Mouse (Mus musculus) large intestine, adult 2 months (tissue): ENCODE results near the gene Smc3. TPM values are rescaled to one million over a fixed set of nuclear protein-coding genes. Genes with fewer than 3 reads are reported as not detected.

Experiments used
- DNase-seq: peaks from one replicate; pipeline ENCODE4 v3.0.0-alpha.2; 2012; ENCODE audit warnings: low read depth, low spot score
- WGBS: fragments of 180-500 bp; shearing (Covaris S2); methylation state at CpG from one replicate; pipeline ENCODE4 v1.1.7; 2018; 5-methylcytosine and 5-hydroxymethylcytosine counted together
- polyA plus RNA-seq: library from polyadenylated mRNA; depleted of rRNA; stranded (reverse); fragments of >200 nt; gene quantifications from 2 replicates; pipeline ENCODE4 v1.2.3, GENCODE M21; 2012; rRNA removed

Smc3 gene
- polyA plus RNA-seq, 1 experiment, result 3.4 TPM

- 76% methylated on average over 7 of the region's 7 CpGs for WGBS
- DNase-seq, result no peak
Observed at GRCm38 (mm10) chr19:53679981-53680380, 79.8 kb downstream of the Smc3 start.

- WGBS, result 43% methylated on average over 8 of the region's 8 CpGs
- DNase-seq, result no peak
Observed at GRCm38 (mm10) chr19:53682427-53682826, 82.2 kb downstream of the Smc3 start.

DNA sequence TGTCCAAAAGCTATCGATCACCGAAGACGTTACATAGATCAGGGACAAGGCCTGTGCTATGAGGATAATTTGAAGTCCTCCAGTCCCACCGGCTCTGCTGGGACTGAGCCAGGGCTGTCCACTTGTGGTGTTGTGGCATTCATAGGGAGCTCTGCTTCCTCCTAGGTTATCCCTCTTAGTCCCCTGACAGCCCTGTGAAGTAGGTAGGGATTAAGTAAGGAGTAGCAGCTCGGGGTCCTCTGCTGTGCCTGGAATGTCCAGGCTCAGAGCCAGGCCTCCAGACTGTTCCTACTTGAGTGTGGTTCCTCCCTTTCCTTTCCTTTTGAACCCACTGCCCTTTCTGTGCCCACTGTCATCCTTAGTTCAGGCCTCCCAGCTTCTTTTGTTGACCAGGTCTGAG is 87.4 kb downstream of the Smc3 start:
- WGBS, result 87% methylated on average over 5 of the region's 5 CpGs
- DNase-seq, result no peak

DNA sequence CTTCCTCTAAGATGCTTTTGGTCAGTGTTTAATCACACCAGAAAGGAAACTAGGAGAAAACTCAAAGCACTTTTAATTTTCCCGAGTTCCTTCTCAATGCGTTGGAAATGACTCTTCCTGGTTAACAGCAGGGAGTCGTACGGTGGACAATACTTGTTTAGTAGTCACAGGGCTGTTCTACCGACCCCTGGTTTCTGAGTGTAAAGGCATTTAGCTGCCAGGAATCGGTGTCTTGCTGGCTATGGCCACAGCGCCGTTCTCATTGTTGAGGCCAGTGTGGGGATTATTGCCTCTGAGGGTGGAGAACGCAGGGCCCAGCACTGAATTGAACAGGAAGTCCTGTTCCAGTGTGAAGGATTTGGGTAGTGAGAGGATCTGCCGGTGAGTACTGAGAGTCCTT is 90.6 kb downstream of the Smc3 start:
- WGBS, result 80% methylated on average over 10 of the region's 10 CpGs
- no peak for DNase-seq

- no peak for DNase-seq
- WGBS, result 19% methylated on average over 1 of the region's 1 CpGs
Observed at GRCm38 (mm10) chr19:53694020-53694419, 93.8 kb downstream of the Smc3 start.

Other genes with a start within 250 kb of the Smc3 start
- not detected in 2 replicates for gene Gm10197, start 228.6 kb upstream of the Smc3 start, polyA plus RNA-seq
- 7.3 and 7.4 TPM in 2 replicates for gene Smndc1, start 209.8 kb upstream of the Smc3 start, polyA plus RNA-seq
- 7.1 and 10.9 TPM in 2 replicates for gene Dusp5, start 71.3 kb upstream of the Smc3 start, polyA plus RNA-seq
- 104 and 109 TPM in 2 replicates for gene Nutf2-ps1, start 11.3 kb upstream of the Smc3 start, polyA plus RNA-seq
- gene Rbm20, start 76.9 kb downstream of the Smc3 start, polyA plus RNA-seq, result 0.62 and 0.88 TPM in 2 replicates